Mouse (Mus musculus) spleen, postnatal 14 days (tissue): ENCODE results near the gene Sike1.

Experiments used
- DNase-seq, 2 experiments: peaks; one replicate each; pipeline ENCODE4 v3.0.0; 2021 to 2022; ENCODE audit warnings: low spot score in 2 of 2

The Sike1 gene

DNA sequence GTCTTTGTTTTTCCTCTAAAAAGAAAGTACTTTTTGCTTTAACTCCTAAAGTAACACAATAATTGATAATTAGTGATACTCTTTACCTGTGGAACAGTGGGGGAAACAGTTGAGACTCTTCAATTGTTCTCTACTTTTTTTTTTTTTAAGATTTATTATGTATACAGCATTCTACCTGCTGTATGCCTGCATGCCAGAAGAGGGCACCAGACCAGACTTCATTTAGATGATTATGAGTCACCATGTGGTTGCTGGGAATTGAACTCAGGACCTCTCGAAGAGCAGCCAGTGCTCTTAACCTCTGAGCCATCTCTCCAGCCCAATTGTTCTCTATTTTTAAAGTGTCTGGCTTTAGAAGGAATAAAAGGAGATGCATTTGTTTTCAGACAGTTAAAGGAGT is 30.7 kb downstream of the Sike1 start:
- DNase-seq, result no peak

DNA sequence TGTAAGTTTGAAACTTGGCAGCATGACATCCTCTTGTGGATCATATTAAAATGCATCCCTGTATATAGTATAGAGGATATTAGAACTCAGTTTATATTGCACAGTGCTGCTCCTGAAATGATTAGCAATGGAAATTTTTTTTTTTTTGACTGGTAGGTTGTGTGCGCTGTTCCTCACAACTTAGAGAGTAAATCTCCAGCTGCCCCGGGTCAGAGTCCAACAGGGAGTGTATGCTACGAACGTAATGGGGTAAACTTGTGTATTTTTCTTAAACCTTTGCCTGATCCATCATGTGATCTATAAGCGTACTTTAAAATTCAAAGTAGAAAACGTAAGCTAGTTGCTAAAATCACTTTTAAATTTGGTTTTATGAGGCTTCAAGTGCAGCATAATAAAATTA is 44.8 kb downstream of the Sike1 start:
- no peak for DNase-seq

DNA sequence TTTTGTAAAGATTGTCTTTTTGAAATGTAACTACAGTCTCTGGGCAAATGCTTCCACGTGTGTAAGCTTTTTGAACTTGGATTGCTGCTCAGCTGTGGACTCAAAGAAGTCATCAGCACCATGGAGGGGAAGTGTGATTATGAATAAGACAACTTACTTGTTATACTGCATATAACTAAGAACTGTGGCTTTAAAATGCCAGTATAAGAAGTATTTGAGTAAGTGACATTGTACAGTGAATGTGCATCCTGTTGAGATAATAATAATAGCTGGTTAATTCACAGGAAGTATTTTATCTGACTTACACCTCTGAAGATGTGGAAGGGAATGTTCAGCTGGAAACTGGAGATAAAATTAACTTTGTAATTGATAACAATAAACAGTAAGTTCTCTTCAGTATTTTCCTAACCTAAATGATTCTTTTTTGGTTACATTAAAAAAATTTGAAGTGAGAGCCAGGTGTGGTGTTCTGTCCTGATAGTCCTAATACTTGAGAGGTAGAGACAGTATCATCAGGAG is 45.4 kb downstream of the Sike1 start:
- DNase-seq, result no peak

GRCm38 (mm10) chr3:103056016-103056595 is 60.6 kb downstream of the Sike1 start:
- no peak for DNase-seq

DNA sequence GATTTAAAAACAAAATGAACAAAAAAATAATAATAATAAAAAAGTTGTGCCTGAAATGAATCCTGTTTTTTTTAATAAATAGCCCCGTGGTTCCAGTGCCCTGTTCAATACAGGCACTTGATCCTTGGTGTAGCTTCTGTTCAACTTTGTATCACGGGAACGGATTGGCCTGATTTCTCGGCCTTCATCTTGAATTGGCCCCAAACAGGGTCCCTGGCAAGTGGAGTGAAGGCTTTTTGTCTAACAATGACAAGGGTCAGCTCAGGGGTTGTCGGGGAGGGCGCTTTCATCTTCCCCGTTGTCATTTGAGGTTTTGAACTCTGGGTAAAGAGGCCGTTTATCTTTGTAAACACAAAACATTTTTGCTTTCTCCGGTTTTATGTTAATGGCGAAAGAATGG is 62.2 kb downstream of the Sike1 start:
- no peak for DNase-seq
